Mouse (Mus musculus): ENCODE measurements around the gene Supt3. TPM values are rescaled to one million over a fixed set of nuclear protein-coding genes. Genes with fewer than 3 reads are reported as not detected.

Gene Supt3
- 4.8 and 7.8 TPM in 2 replicates for polyA plus RNA-seq (2012; ENCODE audit: low replicate concordance)

DNA sequence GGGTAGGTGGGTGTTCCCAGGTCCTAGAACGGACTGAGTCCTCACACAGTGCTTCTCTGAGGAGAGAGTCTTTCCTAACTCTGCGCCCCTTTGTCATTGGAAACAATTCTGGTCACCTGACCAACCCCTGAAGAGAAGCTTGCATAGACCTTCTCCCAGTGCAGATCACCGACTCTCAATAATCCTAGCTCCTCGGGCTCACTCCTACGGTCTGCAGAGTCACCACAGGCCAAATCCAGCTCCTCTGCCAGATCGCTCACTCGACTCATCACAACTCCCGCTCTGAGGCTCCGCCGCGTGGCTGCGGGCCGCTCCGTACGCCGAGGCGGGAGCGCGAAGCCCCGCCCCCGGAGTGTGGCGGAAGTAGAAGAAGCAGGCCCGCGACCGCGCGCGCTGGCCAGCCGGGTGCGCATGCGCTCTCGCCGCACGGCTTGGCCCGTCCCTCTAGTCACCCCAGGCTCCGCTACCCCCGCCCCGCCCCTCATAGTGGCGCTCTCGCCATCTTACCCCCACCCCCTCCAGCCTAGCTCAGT, at the start of gene Supt3:
Supt3 (plus strand) TSS at position 415 of the 533 bp plus-strand sequence.

DNA sequence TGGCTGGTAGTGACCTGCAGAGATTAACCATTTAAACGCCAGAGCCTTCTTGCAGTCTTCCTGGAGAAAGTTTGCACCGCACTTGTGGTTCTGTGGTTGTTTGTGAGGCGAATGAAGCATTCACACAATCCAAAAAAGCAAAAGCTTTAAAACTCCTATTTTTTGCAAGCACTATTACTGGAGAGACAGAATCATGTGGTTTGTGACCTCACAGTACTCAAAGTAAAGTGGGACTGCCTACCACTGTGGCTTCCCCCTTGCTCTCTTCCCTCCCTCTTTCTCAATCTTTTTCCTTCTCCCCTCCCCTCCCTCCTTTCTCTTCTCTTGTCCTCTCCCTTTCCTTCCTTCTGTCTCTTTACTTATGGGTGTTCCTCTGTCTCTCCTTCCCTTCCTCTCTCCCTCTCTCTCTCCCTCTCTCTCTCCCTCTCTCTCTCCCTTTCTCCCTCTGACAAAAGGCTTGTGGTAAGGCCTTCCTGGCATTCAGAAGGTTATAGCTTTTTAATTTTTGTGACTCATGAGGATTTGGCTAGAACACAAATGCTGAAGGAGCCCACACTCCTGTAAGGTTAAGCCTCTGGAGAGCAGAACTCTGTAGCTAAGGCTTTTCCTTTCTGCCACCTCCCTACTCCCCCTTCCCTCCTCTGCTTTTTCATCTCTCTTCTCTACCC, 37.7 kb downstream of the Supt3 start, which contains the start of gene Runx2:
Runx2 (minus strand) TSS at position 290 of the 668 bp plus-strand sequence.

Other genes with a start within 250 kb of the Supt3 start
- 22.3 and 59.6 TPM in 2 replicates for gene Runx2, start 37.6 kb downstream of the Supt3 start, polyA plus RNA-seq (2012; ENCODE audit: low replicate concordance)

Data from hematopoietic multipotent progenitor cell, adult 10-12 weeks (in vitro differentiated cells).